Mouse (Mus musculus): ENCODE results near the gene Togaram2. TPM values are rescaled to one million over a fixed set of nuclear protein-coding genes. Genes with fewer than 3 reads are reported as not detected.

Togaram2 gene
- total and polyA plus RNA-seq, 2 experiments from 2014 or later = 1.0 to 1.2 TPM

DNA sequence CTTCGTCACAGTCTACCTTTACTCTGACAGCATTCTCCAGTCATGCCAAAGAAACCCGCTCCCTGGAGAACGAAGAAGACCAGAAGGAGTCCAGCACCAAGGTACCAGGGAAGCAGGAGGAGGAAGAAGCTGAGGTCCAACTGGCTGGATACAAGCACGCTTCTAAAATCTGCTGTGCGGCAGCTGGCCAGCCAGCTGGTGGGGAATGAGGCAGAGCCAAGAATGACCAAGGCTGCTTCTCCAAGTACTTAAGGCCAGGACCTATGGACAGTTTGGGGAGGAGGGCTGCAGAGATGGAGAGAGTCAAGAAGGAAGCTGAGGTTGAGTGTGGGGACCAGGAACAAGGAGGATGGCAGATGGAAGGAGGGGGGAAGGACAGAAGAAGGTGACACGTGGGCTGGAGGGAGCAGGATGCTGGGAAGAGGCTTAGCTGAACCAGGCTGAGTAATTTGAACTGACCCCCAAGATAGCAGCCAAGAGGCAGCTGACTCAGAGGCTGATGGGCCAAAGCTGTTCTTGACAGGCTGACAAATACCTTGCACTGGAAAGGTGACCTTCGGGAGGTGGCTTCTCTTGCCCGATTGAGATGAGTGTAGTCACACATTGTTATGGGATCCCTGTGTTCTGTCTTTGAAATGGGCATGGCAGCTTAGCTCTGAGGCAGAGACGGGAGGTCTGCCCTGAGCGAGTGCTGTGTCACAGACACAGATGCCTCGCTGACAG, 25.0 kb downstream of the Togaram2 start:
- TF ChIP-seq CTCF (IDR thresholded peaks at IDR 0.05; ENCODE audit: low read depth) = no peak
- no peaks in the 10 kb centered on the region for H3K9me3 ChIP-seq (ENCODE audit: low read length)
- no peak overlapping the region for H3K9ac ChIP-seq (replicated peaks; ENCODE audit: low read length)
- H3K36me3 ChIP-seq (ENCODE audit: insufficient read depth, low read length) = no peaks in the 10 kb centered on the region
- DNase-seq (ENCODE audit: low spot score) (peak; percentile 36), ATAC-seq (peak; percentile 19; the same call in 1 of the 2 replicates)
- H3K4me3 ChIP-seq (ENCODE audit: low read length) = no peak overlapping the region
- H3K4me2 ChIP-seq (ENCODE audit: low read depth, low read length) = no peak overlapping the region
- H3K4me1 ChIP-seq (ENCODE audit: insufficient read depth, low read length) = no peaks in the 10 kb centered on the region
- no peak overlapping the region for H3K27ac ChIP-seq
- no peaks in the 10 kb centered on the region for H3K27me3 ChIP-seq (ENCODE audit: insufficient read depth, low read length)
- 69% methylated on average over 11 of the region's 11 CpGs for WGBS

GRCm38 (mm10) chr17:71698619-71698956, 25.5 kb downstream of the Togaram2 start:
- H3K27ac ChIP-seq = no peak overlapping the region
- H3K4me3 ChIP-seq (ENCODE audit: low read length) = no peak overlapping the region
- no peaks in the 10 kb centered on the region for H3K27me3 ChIP-seq (ENCODE audit: insufficient read depth, low read length)
- no peak for TF ChIP-seq CTCF (IDR thresholded peaks at IDR 0.05; ENCODE audit: low read depth)
- WGBS = 67% methylated on average over 11 of the region's 11 CpGs
- H3K4me2 ChIP-seq (ENCODE audit: low read depth, low read length) = no peak overlapping the region
- ATAC-seq (no peak), DNase-seq (ENCODE audit: low spot score) (no peak)
- no peaks in the 10 kb centered on the region for H3K9me3 ChIP-seq (ENCODE audit: low read length)
- H3K9ac ChIP-seq (replicated peaks; ENCODE audit: low read length) = no peak overlapping the region
- H3K4me1 ChIP-seq (ENCODE audit: insufficient read depth, low read length) = no peaks in the 10 kb centered on the region
- no peaks in the 10 kb centered on the region for H3K36me3 ChIP-seq (ENCODE audit: insufficient read depth, low read length)

DNA sequence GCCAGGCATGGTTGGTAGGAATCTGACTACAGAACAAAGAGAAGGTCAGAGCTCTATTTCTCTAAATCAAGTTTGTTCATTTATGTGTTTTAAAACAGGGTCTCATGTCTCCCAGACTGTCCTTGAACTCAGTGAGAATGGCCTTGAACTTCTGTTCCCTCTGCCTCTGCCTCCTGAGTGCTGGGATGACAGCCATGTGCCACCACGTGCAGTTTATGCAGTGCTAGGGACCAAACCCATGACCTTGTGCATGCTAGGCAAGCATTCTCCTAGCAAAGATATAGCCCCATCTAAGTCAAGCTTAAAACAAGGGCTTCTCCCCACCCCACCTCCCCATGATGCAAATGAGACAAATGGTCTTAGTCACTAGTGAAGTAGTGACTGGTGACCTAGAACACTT, 32.1 kb downstream of the Togaram2 start:
- WGBS = 77% methylated on average over 1 of the region's 1 CpGs
- no peaks in the 10 kb centered on the region for H3K4me1 ChIP-seq (ENCODE audit: insufficient read depth, low read length)
- DNase-seq (ENCODE audit: low spot score) (no peak), ATAC-seq (no peak)
- no peaks in the 10 kb centered on the region for H3K9me3 ChIP-seq (ENCODE audit: low read length)
- H3K27ac ChIP-seq = no peak overlapping the region
- H3K27me3 ChIP-seq (ENCODE audit: insufficient read depth, low read length) = no peaks in the 10 kb centered on the region
- H3K4me2 ChIP-seq (ENCODE audit: low read depth, low read length) = no peak overlapping the region
- H3K4me3 ChIP-seq (ENCODE audit: low read length) = no peak overlapping the region
- H3K9ac ChIP-seq (replicated peaks; ENCODE audit: low read length) = no peak overlapping the region
- TF ChIP-seq CTCF (IDR thresholded peaks at IDR 0.05; ENCODE audit: low read depth) = no peak
- H3K36me3 ChIP-seq (ENCODE audit: insufficient read depth, low read length) = no peaks in the 10 kb centered on the region

DNA sequence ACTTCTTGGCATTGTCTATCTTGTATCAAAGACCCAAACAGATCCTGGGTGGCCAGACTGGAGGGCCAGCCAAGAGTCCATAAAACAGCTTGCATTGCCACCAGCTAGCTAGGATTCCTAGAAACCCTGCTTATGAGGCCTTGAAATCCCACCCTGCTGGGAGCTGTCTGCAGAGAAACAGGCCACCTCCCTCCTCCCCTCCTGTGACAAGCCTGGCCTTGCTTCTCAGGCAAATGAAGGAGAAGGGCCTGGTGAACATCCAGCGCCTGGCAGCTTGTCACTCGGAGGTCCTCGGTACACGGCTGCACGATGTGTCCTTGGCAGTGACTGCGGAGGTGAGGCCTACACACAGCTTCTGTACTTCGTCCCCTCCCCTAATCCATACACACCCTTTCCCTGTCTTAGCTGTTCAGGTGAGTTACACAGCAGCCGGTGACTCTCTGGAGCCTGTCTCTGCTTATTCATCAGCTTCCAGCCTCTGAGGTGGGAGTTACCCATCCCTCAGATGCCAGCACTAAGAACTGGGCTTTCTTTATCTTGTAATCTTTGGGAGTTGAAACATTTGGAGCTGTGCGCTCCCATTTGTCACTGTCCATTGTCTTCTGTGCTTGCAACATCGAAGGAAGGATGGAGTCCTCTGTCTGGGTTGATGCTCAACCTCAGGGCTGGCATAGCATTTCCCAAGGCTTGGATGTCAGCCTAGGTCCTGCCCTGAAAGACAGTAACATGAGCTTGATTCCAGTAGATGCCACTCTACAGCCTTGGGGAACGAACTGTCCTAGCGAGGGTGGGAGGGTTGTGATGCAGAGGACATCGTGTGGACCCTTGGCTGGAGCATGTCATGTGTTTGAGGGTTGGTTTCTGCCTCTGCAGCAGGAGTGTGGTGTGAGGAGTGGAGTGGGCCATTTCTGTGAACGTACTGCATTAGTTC, 32.8 kb downstream of the Togaram2 start:
- Histone ChIP-seq H3K27me3 (ENCODE audit: insufficient read depth, low read length) (no peaks in the 10 kb centered on the region), H3K4me3 (ENCODE audit: low read length) (no peak overlapping the region), H3K27ac (no peak overlapping the region), H3K4me2 (ENCODE audit: low read depth, low read length) (no peak overlapping the region), H3K9ac (replicated peaks; ENCODE audit: low read length) (no peak overlapping the region), H3K9me3 (ENCODE audit: low read length) (no peaks in the 10 kb centered on the region), H3K36me3 (ENCODE audit: insufficient read depth, low read length) (no peaks in the 10 kb centered on the region), H3K4me1 (ENCODE audit: insufficient read depth, low read length) (no peaks in the 10 kb centered on the region)
- WGBS = 79% methylated on average over 14 of the region's 14 CpGs
- ATAC-seq (no peak), DNase-seq (ENCODE audit: low spot score) (no peak)
- TF ChIP-seq CTCF (IDR thresholded peaks at IDR 0.05; ENCODE audit: low read depth) = no peak

DNA sequence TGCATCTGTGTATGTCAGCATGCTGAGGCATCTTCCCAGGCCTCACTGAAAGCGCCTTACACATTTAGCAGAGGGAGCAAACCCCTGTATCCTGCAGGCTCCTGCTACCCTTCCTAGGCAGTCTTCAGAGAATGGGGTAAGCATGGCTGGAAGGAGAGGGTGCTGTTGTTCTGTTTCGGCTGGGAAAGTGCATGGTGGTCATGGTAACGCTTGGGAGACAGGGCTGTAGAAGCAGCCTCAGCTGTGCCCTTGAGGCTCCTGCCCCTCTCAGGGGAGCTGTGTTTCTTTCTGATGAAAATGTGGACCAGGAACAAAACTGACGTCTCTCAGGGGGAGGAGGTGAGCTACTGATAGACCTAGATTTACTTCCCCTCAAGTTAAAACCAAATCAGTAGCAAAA, 34.7 kb downstream of the Togaram2 start:
- no peaks in the 10 kb centered on the region for H3K27me3 ChIP-seq (ENCODE audit: insufficient read depth, low read length)
- no peak overlapping the region for H3K9ac ChIP-seq (replicated peaks; ENCODE audit: low read length)
- no peak for TF ChIP-seq CTCF (IDR thresholded peaks at IDR 0.05; ENCODE audit: low read depth)
- ATAC-seq = peak; percentile 58; the same call in 1 of the 2 replicates
- H3K4me3 ChIP-seq (ENCODE audit: low read length) = no peak overlapping the region
- H3K4me2 ChIP-seq (ENCODE audit: low read depth, low read length) = no peak overlapping the region
- no peaks in the 10 kb centered on the region for H3K36me3 ChIP-seq (ENCODE audit: insufficient read depth, low read length)
- H3K27ac ChIP-seq = no peak overlapping the region
- H3K4me1 ChIP-seq (ENCODE audit: insufficient read depth, low read length) = no peaks in the 10 kb centered on the region
- H3K9me3 ChIP-seq (ENCODE audit: low read length) = no peaks in the 10 kb centered on the region
- 32% methylated on average over 4 of the region's 4 CpGs for WGBS
- peak; percentile 31 for DNase-seq (ENCODE audit: low spot score)

GRCm38 (mm10) chr17:71712279-71712678, 39.2 kb downstream of the Togaram2 start:
- Histone ChIP-seq H3K4me2 (ENCODE audit: low read depth, low read length) (no peak overlapping the region), H3K27ac (no peak overlapping the region), H3K27me3 (ENCODE audit: insufficient read depth, low read length) (no peaks in the 10 kb centered on the region), H3K36me3 (ENCODE audit: insufficient read depth, low read length) (no peaks in the 10 kb centered on the region), H3K9ac (replicated peaks; ENCODE audit: low read length) (no peak overlapping the region), H3K4me1 (ENCODE audit: insufficient read depth, low read length) (no peaks in the 10 kb centered on the region), H3K4me3 (ENCODE audit: low read length) (no peak overlapping the region), H3K9me3 (ENCODE audit: low read length) (no peaks in the 10 kb centered on the region)
- 65% methylated on average over 6 of the region's 6 CpGs for WGBS
- DNase-seq (ENCODE audit: low spot score) (peak; percentile 31), ATAC-seq (no peak)
- no peak for TF ChIP-seq CTCF (IDR thresholded peaks at IDR 0.05; ENCODE audit: low read depth)
